Mouse (Mus musculus) left cerebral cortex, postnatal 4 days (tissue): ENCODE measurements around the gene Cfap54. TPM values are rescaled to one million over a fixed set of nuclear protein-coding genes. Genes with fewer than 3 reads are reported as not detected.

Source experiments
- DNase-seq: peaks from one replicate; pipeline ENCODE4 v3.0.0-alpha.2; 2022
- intact Hi-C: fragments of 180-260 bp; cut with DNase I; formaldehyde crosslinking; loops from one replicate; pipeline ENCODE4 v1.15.1; 2025
- total RNA-seq, 2 experiments: library from RNA; stranded (reverse); gene quantifications; 2 replicates each; pipeline ENCODE4 v1.2.3; 2021

The Cfap54 gene
- total RNA-seq, 2 experiments from 2014 or later = 9.8 to 12.1 TPM

- intact Hi-C loops = no loop called here
- no peak for DNase-seq
Observed at GRCm38 (mm10) chr10:93098211-93098805, 16.9 kb upstream of the Cfap54 start.

GRCm38 (mm10) chr10:93097439-93097838 is 16.0 kb upstream of the Cfap54 start:
- DNase-seq = no peak
- intact Hi-C loops = no loop called here

GRCm38 (mm10) chr10:93095827-93096226 is 14.4 kb upstream of the Cfap54 start:
- intact Hi-C loops = no loop called here
- DNase-seq = no peak

- no peak for DNase-seq
Observed at GRCm38 (mm10) chr10:93094957-93095580, 13.7 kb upstream of the Cfap54 start.

GRCm38 (mm10) chr10:93091928-93092327 is 10.5 kb upstream of the Cfap54 start:
- DNase-seq = no peak
- intact Hi-C loops = no loop called here

More at GRCm38 (mm10) chr10:93094957-93095580, 13.7 kb upstream of the Cfap54 start:
- intact Hi-C loops = no loop called here

- intact Hi-C loops = no loop called here
- DNase-seq = no peak
Observed at GRCm38 (mm10) chr10:93090241-93090640, 8.8 kb upstream of the Cfap54 start.

GRCm38 (mm10) chr10:93088396-93089048 is 7.1 kb upstream of the Cfap54 start:
- intact Hi-C loops = no loop called here
- no peak for DNase-seq

GRCm38 (mm10) chr10:93087504-93087903 is 6.1 kb upstream of the Cfap54 start:
- intact Hi-C loops = no loop called here
- DNase-seq = no peak

- DNase-seq = no peak
- intact Hi-C loops = no loop called here
Observed at GRCm38 (mm10) chr10:93083963-93084340, 2.5 kb upstream of the Cfap54 start.

GRCm38 (mm10) chr10:93083198-93083962 is 2.0 kb upstream of the Cfap54 start:
- DNase-seq = peak; percentile 17
- intact Hi-C loops = no loop called here

GRCm38 (mm10) chr10:93079486-93079885 is 1.9 kb downstream of the Cfap54 start:
- DNase-seq = no peak
- intact Hi-C loops = loop anchor here (10.0 kb wide), 2 partner anchors 85 to 205 kb away; partner anchors contain the start of gene Cdk17

GRCm38 (mm10) chr10:93077935-93078479 is 3.4 kb downstream of the Cfap54 start:
- DNase-seq = no peak
- intact Hi-C loops = loop anchor here (10.0 kb wide), 2 partner anchors 87 to 207 kb away; partner anchors contain the start of gene Cdk17

- intact Hi-C loops = loop anchor here (10.0 kb wide), 2 partner anchors 88 to 208 kb away; partner anchors contain the start of gene Cdk17
- no peak for DNase-seq
Observed at GRCm38 (mm10) chr10:93076376-93076775, 5.0 kb downstream of the Cfap54 start.

- no peak for DNase-seq
- intact Hi-C loops = loop anchor here (10.0 kb wide), 2 partner anchors 89 to 209 kb away; partner anchors contain the start of gene Cdk17
Observed at GRCm38 (mm10) chr10:93075856-93076255, 5.6 kb downstream of the Cfap54 start.

GRCm38 (mm10) chr10:93072769-93073168 is 8.6 kb downstream of the Cfap54 start:
- intact Hi-C loops = loop anchor here (10.0 kb wide), 2 partner anchors 92 to 212 kb away; partner anchors contain the start of gene Cdk17
- no peak for DNase-seq

GRCm38 (mm10) chr10:93071753-93072152 is 9.7 kb downstream of the Cfap54 start:
- no peak for DNase-seq
- intact Hi-C loops = loop anchor here (10.0 kb wide), 2 partner anchors 93 to 213 kb away; partner anchors contain the start of gene Cdk17

- peak; percentile 54 for DNase-seq
- intact Hi-C loops = loop anchor here (10.0 kb wide), 2 partner anchors 94 to 214 kb away; partner anchors contain the start of gene Cdk17
Observed at GRCm38 (mm10) chr10:93070121-93070898, 11.1 kb downstream of the Cfap54 start.

- DNase-seq = no peak
- intact Hi-C loops = loop anchor here (10.0 kb wide), 3 partner anchors 95 to 395 kb away; partner anchors contain the start of gene Cdk17
Observed at GRCm38 (mm10) chr10:93069721-93070120, 11.7 kb downstream of the Cfap54 start.

- intact Hi-C loops = loop anchor here (10.0 kb wide), 1 partner anchor 396 kb away; no protein-coding TSS in a partner anchor
- no peak for DNase-seq
Observed at GRCm38 (mm10) chr10:93069041-93069679, 12.3 kb downstream of the Cfap54 start.
